12 mouse cellular contexts compared by ENCODE assay signal in genomic region chr3:138460260-138460659, GRCm38 (mm10). TPM values are rescaled to one million over a fixed set of nuclear protein-coding genes. Genes with fewer than 3 reads are reported as not detected.
DNase-seq lines count a peak whose midpoint lies in the region; ATAC-seq lines count a peak whose summit lies in the region.
"Had no signal": no experiment of that assay in that cellular context is flagged by ENCODE, and none has a peak within 500 bp of the region (broad histone marks: within the 10 kb centered on the region; RNA-seq: fewer than 3 reads in every experiment).

No protein-coding gene starts in this region.

- 90% methylated on average over 13 of the region's 13 CpGs for WGBS in heart, embryonic 11.5 days (ENCODE audit: insufficient replicate concordance)
- WGBS in neural tube, embryonic 13.5 days: 82% methylated on average over 13 of the region's 13 CpGs
- 72% methylated on average over 13 of the region's 13 CpGs for WGBS in neural tube, embryonic 15.5 days
- 88% methylated on average over 13 of the region's 13 CpGs for WGBS in embryonic facial prominence, embryonic 10.5 days

- H3K36me3 ChIP-seq in heart, embryonic 11.5 days (ENCODE audit: control insufficient read depth, insufficient read depth, low read length): peaks cover 29% of the 10 kb centered on the region
- H3K36me3 ChIP-seq in neural tube, embryonic 13.5 days: peaks cover 84% of the 10 kb centered on the region
- H3K36me3 ChIP-seq in neural tube, embryonic 15.5 days: peaks cover 74% of the 10 kb centered on the region
- peaks cover 97% of the 10 kb centered on the region for H3K36me3 ChIP-seq in embryonic facial prominence, embryonic 10.5 days (replicated peaks)

- no peaks in the 10 kb centered on the region for H3K4me1 ChIP-seq in heart, embryonic 11.5 days (ENCODE audit: control insufficient read depth, insufficient read depth, low read length)
- no peaks in the 10 kb centered on the region for H3K4me1 ChIP-seq in neural tube, embryonic 13.5 days (replicated peaks)
- H3K4me1 ChIP-seq in neural tube, embryonic 15.5 days: no peaks in the 10 kb centered on the region
- H3K4me1 ChIP-seq in embryonic facial prominence, embryonic 10.5 days: no peaks in the 10 kb centered on the region
- H3K4me1 ChIP-seq: embryonic facial prominence, embryonic 13.5 days; limb, embryonic 13.5 days had no signal

- peak; percentile 20 for DNase-seq in heart, postnatal 4 days
- DNase-seq in left cerebral cortex, postnatal 14 days (ENCODE audit: low spot score in 2 of 2): peak; percentile 41
- DNase-seq in urinary bladder, adult 2 months (ENCODE audit: low spot score): no peak
- DNase-seq in embryonic facial prominence, embryonic 10.5 days (ENCODE audit: low spot score): no peak
- DNase-seq: adrenal gland, postnatal 10 days; thymus, adult 2 months had no signal

- H3K27ac ChIP-seq in heart, embryonic 11.5 days (ENCODE audit: low read depth, low read length): no peak overlapping the region
- H3K27ac ChIP-seq in neural tube, embryonic 13.5 days (replicated peaks): no peak overlapping the region
- no peak overlapping the region for H3K27ac ChIP-seq in neural tube, embryonic 15.5 days (replicated peaks)
- no peak overlapping the region for H3K27ac ChIP-seq in embryonic facial prominence, embryonic 10.5 days (replicated peaks)
- H3K27ac ChIP-seq: embryonic facial prominence, embryonic 13.5 days; limb, embryonic 13.5 days had no signal

- no peak overlapping the region for H3K4me3 ChIP-seq in heart, embryonic 11.5 days (ENCODE audit: low read depth, low read length)
- H3K4me3 ChIP-seq in neural tube, embryonic 13.5 days: no peak overlapping the region
- H3K4me3 ChIP-seq in neural tube, embryonic 15.5 days (replicated peaks): no peak overlapping the region
- H3K4me3 ChIP-seq in embryonic facial prominence, embryonic 10.5 days: no peak overlapping the region
- H3K4me3 ChIP-seq: embryonic facial prominence, embryonic 13.5 days; limb, embryonic 13.5 days had no signal

- no peak overlapping the region for H3K9ac ChIP-seq in heart, embryonic 11.5 days (ENCODE audit: low read depth, low read length)
- H3K9ac ChIP-seq in neural tube, embryonic 13.5 days: no peak overlapping the region
- H3K9ac ChIP-seq in neural tube, embryonic 15.5 days (replicated peaks): no peak overlapping the region
- H3K9ac ChIP-seq: embryonic facial prominence, embryonic 13.5 days; limb, embryonic 13.5 days had no signal

- no peaks in the 10 kb centered on the region for H3K27me3 ChIP-seq in heart, embryonic 11.5 days (ENCODE audit: control insufficient read depth, insufficient read depth, low read length)
- H3K27me3 ChIP-seq in neural tube, embryonic 13.5 days: no peaks in the 10 kb centered on the region
- no peaks in the 10 kb centered on the region for H3K27me3 ChIP-seq in neural tube, embryonic 15.5 days (replicated peaks)
- no peaks in the 10 kb centered on the region for H3K27me3 ChIP-seq in embryonic facial prominence, embryonic 10.5 days (replicated peaks; ENCODE audit: low read depth, poor library complexity, severe bottlenecking)
- H3K27me3 ChIP-seq: embryonic facial prominence, embryonic 13.5 days; limb, embryonic 13.5 days had no signal

- intact Hi-C loops in left cerebral cortex, postnatal 14 days (cut with DNase I): loop anchor here (10.0 kb wide), 1 partner anchor 445 kb away; no protein-coding TSS in a partner anchor

- H3K9me3 ChIP-seq in heart, embryonic 11.5 days (replicated peaks; ENCODE audit: control insufficient read depth, low read length): no peaks in the 10 kb centered on the region
- H3K9me3 ChIP-seq in neural tube, embryonic 13.5 days: no peaks in the 10 kb centered on the region
- H3K9me3 ChIP-seq in neural tube, embryonic 15.5 days (replicated peaks): no peaks in the 10 kb centered on the region
- no peaks in the 10 kb centered on the region for H3K9me3 ChIP-seq in embryonic facial prominence, embryonic 10.5 days
- H3K9me3 ChIP-seq: embryonic facial prominence, embryonic 13.5 days; limb, embryonic 13.5 days had no signal

- no peak overlapping the region for H3K4me2 ChIP-seq in heart, embryonic 11.5 days
- no peak overlapping the region for H3K4me2 ChIP-seq in neural tube, embryonic 13.5 days
- no peak overlapping the region for H3K4me2 ChIP-seq in neural tube, embryonic 15.5 days
- H3K4me2 ChIP-seq: embryonic facial prominence, embryonic 13.5 days; limb, embryonic 13.5 days; midbrain, embryonic 11.5 days had no signal

- no peak for ATAC-seq in heart, embryonic 11.5 days (replicated peaks; ENCODE audit: insufficient number of reproducible peaks, low FRiP score, low TSS enrichment)
- ATAC-seq in neural tube, embryonic 13.5 days (ENCODE audit: low read depth): peak; percentile 24; the same call in 1 of the 2 replicates
- no peak for ATAC-seq in neural tube, embryonic 15.5 days (ENCODE audit: low FRiP score)

RNA-seq across cellular contexts. Expression of gene Adh5, which starts 17.4 kb away (rescaled TPM):
- 100 to 1,000 TPM; 108 to 113 TPM for total RNA-seq in heart, postnatal 4 days (2021)
- 166 and 176 TPM in 2 replicates for polyA plus RNA-seq in heart, embryonic 11.5 days (2014; fragmentation: Nextera tagmentation; extraction: Ambion mirVana)
- 218 and 255 TPM in 2 replicates for polyA plus RNA-seq in neural tube, embryonic 13.5 days (2015; fragmentation: Nextera tagmentation; extraction: Ambion mirVana)
- polyA plus RNA-seq in neural tube, embryonic 15.5 days (2015; fragmentation: Nextera tagmentation; extraction: Ambion mirVana): 179 and 188 TPM in 2 replicates
- total RNA-seq in left cerebral cortex, postnatal 14 days (2021): 10 to 100 TPM; 72.7 to 73.4 TPM
- polyA plus RNA-seq in urinary bladder, adult 2 months (2012; rRNA removed): 91.0 and 96.9 TPM in 2 replicates
- polyA plus RNA-seq in embryonic facial prominence, embryonic 10.5 days (2016; fragmentation: Nextera tagmentation; extraction: Ambion mirVana): 260 and 265 TPM in 2 replicates

RNA-seq across cellular contexts. Expression of gene Metap1, which starts 29.1 kb away (rescaled TPM):
- total RNA-seq in heart, postnatal 4 days (2021): 10 to 100 TPM; 48.0 to 48.6 TPM
- 48.0 and 49.1 TPM in 2 replicates for polyA plus RNA-seq in heart, embryonic 11.5 days (2014; fragmentation: Nextera tagmentation; extraction: Ambion mirVana)
- 46.1 and 53.1 TPM in 2 replicates for polyA plus RNA-seq in neural tube, embryonic 13.5 days (2015; fragmentation: Nextera tagmentation; extraction: Ambion mirVana)
- polyA plus RNA-seq in neural tube, embryonic 15.5 days (2015; fragmentation: Nextera tagmentation; extraction: Ambion mirVana): 47.0 and 47.5 TPM in 2 replicates
- total RNA-seq in left cerebral cortex, postnatal 14 days (2021): 10 to 100 TPM; 40.7 to 41.9 TPM
- 43.1 and 46.9 TPM in 2 replicates for polyA plus RNA-seq in urinary bladder, adult 2 months (2012; rRNA removed)
- polyA plus RNA-seq in embryonic facial prominence, embryonic 10.5 days (2016; fragmentation: Nextera tagmentation; extraction: Ambion mirVana): 46.2 and 48.8 TPM in 2 replicates

RNA-seq across cellular contexts. Expression of gene Adh4, which starts 45.0 kb away (rescaled TPM):
- total RNA-seq in heart, postnatal 4 days (2021): not detected
- not detected in 2 replicates for polyA plus RNA-seq in heart, embryonic 11.5 days (2014; fragmentation: Nextera tagmentation; extraction: Ambion mirVana)
- not detected in 2 replicates for polyA plus RNA-seq in neural tube, embryonic 13.5 days (2015; fragmentation: Nextera tagmentation; extraction: Ambion mirVana)
- polyA plus RNA-seq in neural tube, embryonic 15.5 days (2015; fragmentation: Nextera tagmentation; extraction: Ambion mirVana): not detected in 2 replicates
- total RNA-seq in left cerebral cortex, postnatal 14 days (2021): not detected
- polyA plus RNA-seq in urinary bladder, adult 2 months (2012; rRNA removed): not detected in 2 replicates
- polyA plus RNA-seq in embryonic facial prominence, embryonic 10.5 days (2016; fragmentation: Nextera tagmentation; extraction: Ambion mirVana): not detected in 2 replicates
- polyA plus RNA-seq: embryonic facial prominence, embryonic 13.5 days; limb, embryonic 13.5 days; midbrain, embryonic 11.5 days; thymus, adult 2 months had no signal

Comparison
In these comparisons a context has a peak if more than half of its experiments do, and no peak if none do; other contexts are left out.
1. DNase-seq: peak in heart, postnatal 4 days (single experiment) and left cerebral cortex, postnatal 14 days (2 of 2); none in urinary bladder, adult 2 months (single experiment) and embryonic facial prominence, embryonic 10.5 days (single experiment).